Mouse (Mus musculus) G1E (cell line): ENCODE measurements at regions not wholly inside any gene's neighbourhood (a gene's known extent, or its start where the extent isn't known, plus 50 kb on each side); places are given as distances from the start of the nearest gene placed in this dataset.

ENCODE experiments used
- CTCF ChIP-seq: IDR thresholded peaks from 2 replicates; pipeline ENCODE4 v1.5.1; 2012; ENCODE audit warnings: low read depth, low read length, inconsistent platforms, mixed read lengths
- GATA1 ChIP-seq: IDR thresholded peaks from 2 replicates; pipeline ENCODE4 v1.6.1; 2012; ENCODE audit warnings: borderline replicate concordance, low read length, inconsistent platforms, mixed read lengths
- GATA2 ChIP-seq: IDR thresholded peaks from 2 replicates; pipeline ENCODE4 v1.6.1; 2012; ENCODE audit warnings: low read depth, low read length, inconsistent platforms, borderline replicate concordance
- POLR2AphosphoS5 ChIP-seq: IDR thresholded peaks from 2 replicates; pipeline ENCODE4 v1.6.1; 2012; ENCODE audit warnings: low read depth, low read length, inconsistent platforms; ENCODE audit not compliant: insufficient replicate concordance
- TAL1 ChIP-seq: conservative IDR thresholded peaks from 2 replicates; pipeline ENCODE4 v1.6.1; 2012; ENCODE audit warnings: low read depth, low read length, inconsistent platforms, mixed read lengths

DNA sequence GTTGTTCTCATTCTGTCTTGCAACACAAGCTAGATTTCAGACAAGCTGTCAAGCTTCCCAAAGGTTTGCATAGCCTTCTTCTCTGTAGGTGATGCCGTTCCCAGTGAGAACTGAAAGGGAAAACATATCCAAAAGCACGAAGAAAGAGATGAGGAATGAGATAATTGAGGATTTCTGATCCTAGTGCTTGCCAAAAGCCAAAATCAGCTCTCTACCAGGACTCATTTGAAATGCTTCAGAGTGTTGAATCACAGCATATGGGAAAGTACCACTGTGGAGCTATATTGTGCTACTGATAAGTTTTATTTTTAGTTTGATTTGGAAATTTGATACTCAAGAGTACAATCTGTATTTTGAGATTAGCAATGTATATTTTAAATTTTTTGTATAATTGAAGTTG lies 413.2 kb downstream of the 1700017N19Rik start:
- TF ChIP-seq CTCF: no peak
- TF ChIP-seq GATA1: no peak
- no peak for TF ChIP-seq TAL1
- no peak for TF ChIP-seq POLR2AphosphoS5
- TF ChIP-seq GATA2: no peak
